Mouse (Mus musculus): ENCODE measurements around the gene Hdac9.

GRCm38 (mm10) chr12:34674235-34674634 is 242.7 kb downstream of the Hdac9 start:
- no peak for TF ChIP-seq CTCF (IDR thresholded peaks at IDR 0.05; ENCODE audit: control insufficient read depth, insufficient read depth, low read length)
- TF ChIP-seq POLR2A (IDR thresholded peaks at IDR 0.05; ENCODE audit: borderline replicate concordance, control insufficient read depth, low read depth, low read length): no peak
